Mouse (Mus musculus): ENCODE measurements around the gene Egfl8. TPM values are rescaled to one million over a fixed set of nuclear protein-coding genes. Genes with fewer than 3 reads are reported as not detected.

Egfl8 gene
- polyA plus RNA-seq, 1 experiment from 2014 or later, result 12.3 TPM

DNA sequence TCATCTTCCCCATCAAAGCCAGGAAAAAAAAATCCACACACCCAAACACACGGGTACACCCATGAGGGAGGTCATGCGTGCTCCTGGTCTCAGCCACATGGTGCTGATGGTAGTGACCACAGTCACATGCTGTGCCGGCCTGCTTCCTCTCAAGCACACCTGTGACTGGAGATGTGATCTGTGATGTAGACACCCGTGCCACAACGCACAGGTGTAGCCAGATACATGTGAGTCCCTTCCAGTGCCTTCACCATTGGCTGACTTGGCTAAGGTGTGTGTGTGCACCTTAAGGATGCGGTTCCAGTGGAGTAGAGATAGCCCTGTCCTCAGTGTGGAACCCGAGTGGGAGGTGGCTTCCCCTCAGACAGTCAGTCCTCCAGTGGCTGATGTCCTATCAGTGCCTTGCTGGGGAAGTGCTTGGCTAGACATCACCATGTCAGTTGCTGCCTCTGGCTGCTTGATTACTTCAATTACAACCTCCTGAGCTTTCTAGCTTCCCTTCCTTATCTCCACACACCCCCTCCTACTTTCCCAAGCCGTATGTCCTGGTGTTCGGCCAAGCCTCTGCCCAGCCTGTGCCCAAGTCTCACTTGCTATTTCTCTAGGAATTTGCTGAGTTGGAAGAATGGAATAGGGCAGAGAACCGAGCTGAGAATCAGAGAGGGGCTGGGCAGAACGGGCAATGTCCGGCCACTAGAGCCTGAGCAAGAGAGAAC is 43.6 kb upstream of the Egfl8 start:
- Histone ChIP-seq H3K4me2 (ENCODE audit: low read depth, low read length) (no peak overlapping the region), H3K9ac (ENCODE audit: low read depth, low read length) (no peak overlapping the region), H3K27ac (replicated peaks; ENCODE audit: low read depth, low read length) (no peak overlapping the region), H3K4me1 (ENCODE audit: control insufficient read depth, insufficient read depth, low read length) (peaks cover 17% of the 10 kb centered on the region), H3K4me3 (ENCODE audit: low read depth, low read length) (no peak overlapping the region), H3K27me3 (replicated peaks; ENCODE audit: control insufficient read depth, insufficient read depth, low read length) (peaks cover 24% of the 10 kb centered on the region; the same call in 1 of the 2 replicates), H3K9me3 (ENCODE audit: control insufficient read depth, low read length) (no peaks in the 10 kb centered on the region), H3K36me3 (ENCODE audit: control insufficient read depth, insufficient read depth, low read length) (0 out of 2 replicates have a peak, but pooled peaks cover 3% of the 10 kb centered on the region)
- 63% methylated on average over 12 of the region's 12 CpGs for WGBS
- ATAC-seq (ENCODE audit: low read depth), result no peak
- DNase-seq (ENCODE audit: low spot score), result no peak

DNA sequence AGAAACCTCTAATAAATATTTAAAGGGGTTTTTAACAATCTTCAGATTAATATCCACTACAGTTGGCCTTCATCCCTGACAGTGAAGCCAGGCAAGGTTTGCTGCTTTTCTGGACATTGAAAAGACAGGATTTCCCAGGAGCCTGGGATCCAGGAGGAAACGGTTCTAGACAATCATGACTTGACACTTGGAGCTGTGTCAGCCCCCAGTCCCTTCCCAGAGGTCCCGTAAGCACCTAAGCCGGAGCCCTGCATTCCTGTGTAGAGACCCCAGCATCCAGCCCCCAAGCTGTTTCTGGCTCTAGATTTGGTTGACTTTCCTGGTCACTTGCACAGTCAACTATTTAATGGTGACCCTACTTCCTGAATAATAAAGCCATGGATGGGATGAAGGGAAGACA is 42.8 kb upstream of the Egfl8 start:
- H3K9ac ChIP-seq (ENCODE audit: low read depth, low read length), result no peak overlapping the region
- ATAC-seq (ENCODE audit: low read depth), result no peak
- no peak overlapping the region for H3K4me3 ChIP-seq (ENCODE audit: low read depth, low read length)
- no peak for DNase-seq (ENCODE audit: low spot score)
- no peak overlapping the region for H3K27ac ChIP-seq (replicated peaks; ENCODE audit: low read depth, low read length)
- H3K4me2 ChIP-seq (ENCODE audit: low read depth, low read length), result no peak overlapping the region
- H3K27me3 ChIP-seq (replicated peaks; ENCODE audit: control insufficient read depth, insufficient read depth, low read length), result peaks cover 21% of the 10 kb centered on the region; the same call in 1 of the 2 replicates
- WGBS, result 71% methylated on average over 3 of the region's 3 CpGs
- H3K9me3 ChIP-seq (ENCODE audit: control insufficient read depth, low read length), result no peaks in the 10 kb centered on the region
- H3K4me1 ChIP-seq (ENCODE audit: control insufficient read depth, insufficient read depth, low read length), result peaks cover 17% of the 10 kb centered on the region
- H3K36me3 ChIP-seq (ENCODE audit: control insufficient read depth, insufficient read depth, low read length), result peaks cover 4% of the 10 kb centered on the region; the same call in 1 of the 2 replicates

GRCm38 (mm10) chr17:34658145-34658544 is 42.4 kb upstream of the Egfl8 start:
- DNase-seq (ENCODE audit: low spot score) (no peak), ATAC-seq (ENCODE audit: low read depth) (no peak)
- peaks cover 6% of the 10 kb centered on the region for H3K36me3 ChIP-seq (ENCODE audit: control insufficient read depth, insufficient read depth, low read length)
- no peak overlapping the region for H3K4me3 ChIP-seq (ENCODE audit: low read depth, low read length)
- H3K4me2 ChIP-seq (ENCODE audit: low read depth, low read length), result no peak overlapping the region
- peaks cover 18% of the 10 kb centered on the region; the same call in 1 of the 2 replicates for H3K27me3 ChIP-seq (replicated peaks; ENCODE audit: control insufficient read depth, insufficient read depth, low read length)
- peaks cover 17% of the 10 kb centered on the region for H3K4me1 ChIP-seq (ENCODE audit: control insufficient read depth, insufficient read depth, low read length)
- H3K9ac ChIP-seq (ENCODE audit: low read depth, low read length), result no peak overlapping the region
- no peak overlapping the region for H3K27ac ChIP-seq (replicated peaks; ENCODE audit: low read depth, low read length)
- no peaks in the 10 kb centered on the region for H3K9me3 ChIP-seq (ENCODE audit: control insufficient read depth, low read length)
- WGBS, result 74% methylated on average over 2 of the region's 2 CpGs

DNA sequence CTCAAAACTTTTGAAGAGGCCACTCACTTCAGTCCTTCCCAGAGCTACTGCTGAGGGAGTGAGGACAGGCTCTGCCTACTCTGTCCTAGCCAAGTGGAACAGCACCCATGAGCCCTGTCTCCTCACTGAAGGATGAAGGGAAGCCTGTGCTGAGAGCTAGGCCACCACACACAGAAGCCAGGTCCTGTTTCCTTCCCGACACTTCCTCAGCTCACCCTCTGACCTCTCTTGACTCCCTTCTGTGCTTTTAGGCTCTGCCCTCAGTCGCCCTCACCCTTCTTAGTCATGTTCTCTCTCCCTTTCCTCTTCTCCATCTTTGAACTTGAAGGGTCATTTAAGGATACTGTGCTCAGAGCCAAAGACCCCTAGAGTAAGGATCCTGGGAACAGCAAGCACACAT is 41.5 kb upstream of the Egfl8 start:
- no peak for DNase-seq (ENCODE audit: low spot score)
- WGBS, result 46% methylated on average over 2 of the region's 2 CpGs
- no peak overlapping the region for H3K4me3 ChIP-seq (ENCODE audit: low read depth, low read length)

DNA sequence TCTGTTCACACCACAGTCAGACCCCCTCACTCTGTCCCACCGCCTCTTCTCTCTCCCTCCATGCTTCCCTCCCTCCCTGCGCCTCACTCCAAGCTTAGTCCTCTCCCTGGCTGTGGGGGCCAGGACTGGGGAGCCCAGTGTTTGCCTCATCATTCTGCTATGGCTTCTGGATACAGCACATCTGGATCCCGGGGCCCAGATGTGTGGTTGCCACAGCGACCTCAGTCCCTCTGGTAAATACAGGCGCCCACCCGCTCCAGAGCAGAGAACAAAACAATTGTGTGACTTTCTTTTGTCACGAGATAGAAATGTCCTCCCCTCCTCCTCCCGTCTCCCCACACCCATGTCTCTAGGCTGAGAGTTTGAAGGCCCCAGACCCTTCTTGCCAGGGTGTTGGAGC is 40.9 kb upstream of the Egfl8 start:
- Histone ChIP-seq H3K27me3 (replicated peaks; ENCODE audit: control insufficient read depth, insufficient read depth, low read length) (peaks cover 18% of the 10 kb centered on the region; the same call in 1 of the 2 replicates), H3K4me3 (ENCODE audit: low read depth, low read length) (no peak overlapping the region), H3K4me1 (ENCODE audit: control insufficient read depth, insufficient read depth, low read length) (peaks cover 17% of the 10 kb centered on the region), H3K9me3 (ENCODE audit: control insufficient read depth, low read length) (no peaks in the 10 kb centered on the region), H3K27ac (replicated peaks; ENCODE audit: low read depth, low read length) (peak overlapping the region; percentile 44), H3K36me3 (ENCODE audit: control insufficient read depth, insufficient read depth, low read length) (peaks cover 19% of the 10 kb centered on the region), H3K9ac (ENCODE audit: low read depth, low read length) (no peak overlapping the region; the same call in 1 of the 2 replicates), H3K4me2 (ENCODE audit: low read depth, low read length) (no peak overlapping the region)
- 42% methylated on average over 8 of the region's 8 CpGs for WGBS
- DNase-seq (ENCODE audit: low spot score) (no peak), ATAC-seq (ENCODE audit: low read depth) (no peak; the same call in 1 of the 2 replicates)

More for the DNA sequence above, 41.5 kb upstream of the Egfl8 start:
- H3K27ac ChIP-seq (replicated peaks; ENCODE audit: low read depth, low read length), result no peak overlapping the region
- ATAC-seq (ENCODE audit: low read depth), result no peak
- peaks cover 17% of the 10 kb centered on the region for H3K4me1 ChIP-seq (ENCODE audit: control insufficient read depth, insufficient read depth, low read length)
- no peak overlapping the region for H3K9ac ChIP-seq (ENCODE audit: low read depth, low read length)
- H3K27me3 ChIP-seq (replicated peaks; ENCODE audit: control insufficient read depth, insufficient read depth, low read length), result peaks cover 18% of the 10 kb centered on the region; the same call in 1 of the 2 replicates
- no peaks in the 10 kb centered on the region for H3K9me3 ChIP-seq (ENCODE audit: control insufficient read depth, low read length)
- no peak overlapping the region for H3K4me2 ChIP-seq (ENCODE audit: low read depth, low read length)
- peaks cover 13% of the 10 kb centered on the region for H3K36me3 ChIP-seq (ENCODE audit: control insufficient read depth, insufficient read depth, low read length)

- peak; percentile 56 for ATAC-seq (ENCODE audit: low read depth)
- H3K27ac ChIP-seq (replicated peaks; ENCODE audit: low read depth, low read length), result peak overlapping the region; percentile 58; the same call in 1 of the 2 replicates
Observed at GRCm38 (mm10) chr17:34655581-34655991, 39.8 kb upstream of the Egfl8 start.

GRCm38 (mm10) chr17:34655160-34655559 is 39.4 kb upstream of the Egfl8 start:
- Histone ChIP-seq H3K4me3 (ENCODE audit: low read depth, low read length) (no peak overlapping the region), H3K36me3 (ENCODE audit: control insufficient read depth, insufficient read depth, low read length) (peaks cover 34% of the 10 kb centered on the region), H3K4me1 (ENCODE audit: control insufficient read depth, insufficient read depth, low read length) (peaks cover 7% of the 10 kb centered on the region), H3K27ac (replicated peaks; ENCODE audit: low read depth, low read length) (no peak overlapping the region; the same call in 1 of the 2 replicates), H3K9me3 (ENCODE audit: control insufficient read depth, low read length) (no peaks in the 10 kb centered on the region), H3K4me2 (ENCODE audit: low read depth, low read length) (no peak overlapping the region), H3K9ac (ENCODE audit: low read depth, low read length) (no peak overlapping the region), H3K27me3 (replicated peaks; ENCODE audit: control insufficient read depth, insufficient read depth, low read length) (0 out of 2 replicates have a peak, but pooled peaks cover 10% of the 10 kb centered on the region)
- DNase-seq (ENCODE audit: low spot score) (no peak), ATAC-seq (ENCODE audit: low read depth) (no peak)
- WGBS, result 79% methylated on average over 7 of the region's 7 CpGs

More at GRCm38 (mm10) chr17:34655581-34655991, 39.8 kb upstream of the Egfl8 start:
- Histone ChIP-seq H3K9ac (ENCODE audit: low read depth, low read length) (no peak overlapping the region), H3K36me3 (ENCODE audit: control insufficient read depth, insufficient read depth, low read length) (peaks cover 30% of the 10 kb centered on the region), H3K4me2 (ENCODE audit: low read depth, low read length) (no peak overlapping the region), H3K4me1 (ENCODE audit: control insufficient read depth, insufficient read depth, low read length) (peaks cover 7% of the 10 kb centered on the region), H3K27me3 (replicated peaks; ENCODE audit: control insufficient read depth, insufficient read depth, low read length) (0 out of 2 replicates have a peak, but pooled peaks cover 14% of the 10 kb centered on the region), H3K9me3 (ENCODE audit: control insufficient read depth, low read length) (no peaks in the 10 kb centered on the region), H3K4me3 (ENCODE audit: low read depth, low read length) (no peak overlapping the region)
- DNase-seq (ENCODE audit: low spot score), result peak; percentile 71
- WGBS, result 30% methylated on average over 3 of the region's 4 CpGs

DNA sequence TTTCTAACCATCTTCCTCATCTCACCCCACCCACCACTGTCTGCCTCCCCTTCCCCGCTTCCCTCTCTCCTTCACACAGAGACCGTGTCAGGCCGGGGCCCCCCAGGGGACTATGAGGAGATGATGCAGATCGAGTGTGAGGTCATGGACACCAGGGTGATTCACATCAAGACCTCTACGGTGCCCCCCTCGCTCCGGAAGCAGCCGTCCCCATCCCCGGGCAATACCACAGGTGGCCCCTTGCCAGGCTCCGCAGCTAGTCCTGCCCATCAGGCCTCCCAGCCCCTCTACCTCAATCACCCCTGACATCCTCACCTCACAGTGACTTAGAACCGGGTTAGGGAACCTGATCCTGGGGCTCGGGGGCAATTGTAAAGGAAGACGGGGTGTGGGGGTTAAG is 38.6 kb upstream of the Egfl8 start:
- WGBS, result 86% methylated on average over 13 of the region's 13 CpGs
- Histone ChIP-seq H3K9me3 (ENCODE audit: control insufficient read depth, low read length) (no peaks in the 10 kb centered on the region), H3K27ac (replicated peaks; ENCODE audit: low read depth, low read length) (no peak overlapping the region), H3K4me2 (ENCODE audit: low read depth, low read length) (no peak overlapping the region), H3K27me3 (replicated peaks; ENCODE audit: control insufficient read depth, insufficient read depth, low read length) (0 out of 2 replicates have a peak, but pooled peaks cover 5% of the 10 kb centered on the region), H3K9ac (ENCODE audit: low read depth, low read length) (no peak overlapping the region), H3K36me3 (ENCODE audit: control insufficient read depth, insufficient read depth, low read length) (peaks cover 37% of the 10 kb centered on the region), H3K4me1 (ENCODE audit: control insufficient read depth, insufficient read depth, low read length) (peaks cover 7% of the 10 kb centered on the region), H3K4me3 (ENCODE audit: low read depth, low read length) (no peak overlapping the region)
- no peak for DNase-seq (ENCODE audit: low spot score)
- no peak for ATAC-seq (ENCODE audit: low read depth)
